Mouse (Mus musculus): ENCODE results near the gene Rps16. TPM values are rescaled to one million over a fixed set of nuclear protein-coding genes. Genes with fewer than 3 reads are reported as not detected.

Gene Rps16
- polyA plus RNA-seq, 1 experiment from 2014 or later: 988 TPM

DNA sequence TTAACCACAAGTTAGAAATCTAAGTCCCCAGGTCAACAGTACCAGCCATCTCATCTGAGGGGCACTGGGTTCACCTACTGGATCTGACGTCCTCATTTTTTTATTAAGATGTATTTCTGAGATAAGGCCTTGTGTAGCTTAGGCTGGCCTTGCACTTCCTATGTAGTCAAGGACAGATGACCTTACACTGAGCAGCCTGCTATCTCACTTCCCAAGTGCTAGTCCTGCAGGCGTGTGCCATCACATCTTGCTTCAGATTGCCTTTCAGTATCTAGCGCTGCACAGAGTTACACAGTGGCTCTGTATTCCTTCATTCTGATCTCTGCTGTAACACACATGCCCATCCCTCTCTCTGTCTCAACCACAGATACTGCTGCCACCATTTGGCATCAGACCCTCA lies 32.4 kb upstream of the Rps16 start:
- Histone ChIP-seq H3K36me3 (replicated peaks; ENCODE audit: control insufficient read depth, insufficient read depth, low read depth, low read length) (peaks cover 44% of the 10 kb centered on the region), H3K4me1 (ENCODE audit: control insufficient read depth, insufficient read depth, low read length) (no peaks in the 10 kb centered on the region), H3K4me3 (ENCODE audit: low read depth, low read length) (no peak overlapping the region), H3K4me2 (ENCODE audit: low read depth, low read length) (no peak overlapping the region), H3K9me3 (replicated peaks; ENCODE audit: control insufficient read depth, low read length) (no peaks in the 10 kb centered on the region), H3K9ac (replicated peaks; ENCODE audit: low read length) (no peak overlapping the region), H3K27ac (replicated peaks; ENCODE audit: low read depth, low read length) (no peak overlapping the region), H3K27me3 (ENCODE audit: control insufficient read depth, insufficient read depth, low read length) (no peaks in the 10 kb centered on the region)
- DNase-seq (ENCODE audit: low spot score): no peak
- 86% methylated on average over 3 of the region's 3 CpGs for WGBS
- ATAC-seq (replicated peaks; ENCODE audit: insufficient number of reproducible peaks, low FRiP score, low TSS enrichment, low read depth): no peak

- DNase-seq (ENCODE audit: low spot score) (no peak), ATAC-seq (replicated peaks; ENCODE audit: insufficient number of reproducible peaks, low FRiP score, low TSS enrichment, low read depth) (no peak)
- H3K4me3 ChIP-seq (ENCODE audit: low read depth, low read length): no peak overlapping the region
- no peak overlapping the region for H3K4me2 ChIP-seq (ENCODE audit: low read depth, low read length)
- no peak overlapping the region for H3K27ac ChIP-seq (replicated peaks; ENCODE audit: low read depth, low read length)
- 95% methylated on average over 17 of the region's 17 CpGs for WGBS
- no peaks in the 10 kb centered on the region for H3K9me3 ChIP-seq (replicated peaks; ENCODE audit: control insufficient read depth, low read length)
- H3K27me3 ChIP-seq (ENCODE audit: control insufficient read depth, insufficient read depth, low read length): no peaks in the 10 kb centered on the region
- H3K4me1 ChIP-seq (ENCODE audit: control insufficient read depth, insufficient read depth, low read length): no peaks in the 10 kb centered on the region
- H3K9ac ChIP-seq (replicated peaks; ENCODE audit: low read length): no peak overlapping the region
- peaks cover 51% of the 10 kb centered on the region for H3K36me3 ChIP-seq (replicated peaks; ENCODE audit: control insufficient read depth, insufficient read depth, low read depth, low read length)
Measured at GRCm38 (mm10) chr7:28318714-28319113, 31.7 kb upstream of the Rps16 start.

DNA sequence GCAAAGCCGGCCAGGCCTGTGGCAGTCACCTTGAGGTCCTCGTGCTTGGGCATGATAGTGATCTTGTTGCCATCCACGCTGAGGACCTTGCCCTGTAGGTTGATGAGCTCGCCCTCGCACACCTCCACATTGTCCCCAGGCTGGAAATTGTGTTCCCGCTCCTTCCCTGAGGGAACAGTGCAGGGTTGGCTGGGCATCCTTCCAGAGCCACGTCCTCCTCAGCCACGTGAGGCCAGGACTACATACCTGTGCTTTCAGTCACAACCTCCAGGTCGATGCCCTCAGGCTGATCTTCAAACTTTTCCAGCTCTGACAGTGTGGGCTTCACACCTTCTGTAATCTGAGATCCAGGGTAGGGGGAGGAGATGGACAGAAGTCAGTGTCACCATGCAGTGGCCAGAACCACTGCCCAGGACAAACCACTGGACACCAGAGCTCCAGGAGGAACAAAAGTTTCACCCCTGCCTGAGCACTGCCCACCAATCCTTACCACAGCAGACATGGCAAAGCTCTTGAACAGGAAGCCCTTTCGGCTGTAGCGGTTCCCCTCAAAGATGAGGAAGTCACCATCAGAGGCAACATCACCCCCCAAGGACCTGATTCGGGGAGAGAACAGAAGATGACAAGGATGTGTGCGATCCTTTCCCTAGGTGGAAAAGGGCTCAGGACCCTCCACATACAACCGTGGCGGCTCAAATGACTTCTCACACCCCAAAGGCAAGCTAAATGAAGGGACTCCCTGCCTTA lies 28.3 kb upstream of the Rps16 start:
- Histone ChIP-seq H3K4me3 (ENCODE audit: low read depth, low read length) (no peak overlapping the region), H3K27me3 (ENCODE audit: control insufficient read depth, insufficient read depth, low read length) (no peaks in the 10 kb centered on the region), H3K4me2 (ENCODE audit: low read depth, low read length) (no peak overlapping the region), H3K4me1 (ENCODE audit: control insufficient read depth, insufficient read depth, low read length) (no peaks in the 10 kb centered on the region), H3K9me3 (replicated peaks; ENCODE audit: control insufficient read depth, low read length) (no peaks in the 10 kb centered on the region), H3K36me3 (replicated peaks; ENCODE audit: control insufficient read depth, insufficient read depth, low read depth, low read length) (peaks cover 45% of the 10 kb centered on the region), H3K9ac (replicated peaks; ENCODE audit: low read length) (no peak overlapping the region), H3K27ac (replicated peaks; ENCODE audit: low read depth, low read length) (no peak overlapping the region)
- WGBS: 94% methylated on average over 15 of the region's 15 CpGs
- no peak for ATAC-seq (replicated peaks; ENCODE audit: insufficient number of reproducible peaks, low FRiP score, low TSS enrichment, low read depth)
- DNase-seq (ENCODE audit: low spot score): no peak

- H3K36me3 ChIP-seq (replicated peaks; ENCODE audit: control insufficient read depth, insufficient read depth, low read depth, low read length): peaks cover 38% of the 10 kb centered on the region
- ATAC-seq (replicated peaks; ENCODE audit: insufficient number of reproducible peaks, low FRiP score, low TSS enrichment, low read depth) (no peak), DNase-seq (ENCODE audit: low spot score) (no peak)
- no peak overlapping the region for H3K27ac ChIP-seq (replicated peaks; ENCODE audit: low read depth, low read length)
- no peak overlapping the region for H3K9ac ChIP-seq (replicated peaks; ENCODE audit: low read length)
- 94% methylated on average over 8 of the region's 8 CpGs for WGBS
- no peaks in the 10 kb centered on the region for H3K4me1 ChIP-seq (ENCODE audit: control insufficient read depth, insufficient read depth, low read length)
- H3K4me3 ChIP-seq (ENCODE audit: low read depth, low read length): no peak overlapping the region
- no peaks in the 10 kb centered on the region for H3K27me3 ChIP-seq (ENCODE audit: control insufficient read depth, insufficient read depth, low read length)
- no peaks in the 10 kb centered on the region for H3K9me3 ChIP-seq (replicated peaks; ENCODE audit: control insufficient read depth, low read length)
- H3K4me2 ChIP-seq (ENCODE audit: low read depth, low read length): no peak overlapping the region
Measured at GRCm38 (mm10) chr7:28325293-28325692, 25.2 kb upstream of the Rps16 start.

DNA sequence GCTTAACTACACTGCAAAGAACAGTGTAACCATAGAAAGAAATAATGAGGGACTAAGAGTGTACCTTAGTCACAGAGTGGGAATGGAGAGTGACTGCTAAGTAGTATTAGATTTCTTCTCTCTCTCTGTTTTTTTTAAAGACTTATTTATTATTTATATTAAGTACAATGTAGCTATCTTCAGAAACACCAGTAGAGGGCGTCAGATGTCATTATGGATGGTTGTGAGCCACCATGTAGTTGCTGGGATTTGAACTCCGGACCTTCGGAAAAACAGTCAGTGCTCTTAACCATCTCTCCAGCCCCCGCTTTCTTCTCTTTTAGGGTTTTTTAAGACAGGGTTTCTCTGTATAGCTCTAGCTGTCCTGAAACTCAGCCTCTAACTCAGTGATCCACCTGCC lies 24.0 kb upstream of the Rps16 start:
- ATAC-seq (replicated peaks; ENCODE audit: insufficient number of reproducible peaks, low FRiP score, low TSS enrichment, low read depth) (no peak), DNase-seq (ENCODE audit: low spot score) (peak; percentile 19)
- Histone ChIP-seq H3K4me1 (ENCODE audit: control insufficient read depth, insufficient read depth, low read length) (no peaks in the 10 kb centered on the region), H3K27me3 (ENCODE audit: control insufficient read depth, insufficient read depth, low read length) (no peaks in the 10 kb centered on the region), H3K9ac (replicated peaks; ENCODE audit: low read length) (no peak overlapping the region), H3K9me3 (replicated peaks; ENCODE audit: control insufficient read depth, low read length) (no peaks in the 10 kb centered on the region), H3K4me2 (ENCODE audit: low read depth, low read length) (no peak overlapping the region), H3K36me3 (replicated peaks; ENCODE audit: control insufficient read depth, insufficient read depth, low read depth, low read length) (peaks cover 39% of the 10 kb centered on the region), H3K27ac (replicated peaks; ENCODE audit: low read depth, low read length) (no peak overlapping the region), H3K4me3 (ENCODE audit: low read depth, low read length) (no peak overlapping the region)
- 79% methylated on average over 4 of the region's 4 CpGs for WGBS

DNA sequence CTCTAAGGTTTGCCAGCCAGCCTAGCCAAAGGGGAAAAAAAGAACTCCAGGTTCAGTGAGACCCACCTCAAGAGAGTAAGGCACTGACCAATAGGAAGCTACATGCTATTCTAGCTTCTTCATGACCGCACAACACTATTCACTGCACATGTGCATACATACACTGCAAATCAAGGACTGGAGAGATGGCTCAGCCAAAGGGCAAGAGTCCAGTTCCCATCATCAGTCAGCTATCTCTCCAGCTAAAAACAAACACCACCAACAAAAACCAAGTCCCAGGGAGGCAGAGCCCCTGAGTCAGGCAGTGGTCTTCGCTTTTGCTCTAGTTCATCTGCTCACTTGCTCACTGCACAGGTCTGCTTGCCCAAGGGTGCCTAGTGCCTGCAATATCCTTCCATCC lies 22.2 kb upstream of the Rps16 start:
- Histone ChIP-seq H3K27ac (replicated peaks; ENCODE audit: low read depth, low read length) (no peak overlapping the region), H3K9me3 (replicated peaks; ENCODE audit: control insufficient read depth, low read length) (no peaks in the 10 kb centered on the region), H3K9ac (replicated peaks; ENCODE audit: low read length) (no peak overlapping the region), H3K27me3 (ENCODE audit: control insufficient read depth, insufficient read depth, low read length) (no peaks in the 10 kb centered on the region), H3K4me3 (ENCODE audit: low read depth, low read length) (no peak overlapping the region), H3K36me3 (replicated peaks; ENCODE audit: control insufficient read depth, insufficient read depth, low read depth, low read length) (peaks cover 26% of the 10 kb centered on the region), H3K4me2 (ENCODE audit: low read depth, low read length) (no peak overlapping the region), H3K4me1 (ENCODE audit: control insufficient read depth, insufficient read depth, low read length) (no peaks in the 10 kb centered on the region)
- ATAC-seq (replicated peaks; ENCODE audit: insufficient number of reproducible peaks, low FRiP score, low TSS enrichment, low read depth) (no peak), DNase-seq (ENCODE audit: low spot score) (no peak)
- WGBS: 98% methylated on average over 2 of the region's 2 CpGs

GRCm38 (mm10) chr7:28334534-28334933 lies 15.9 kb upstream of the Rps16 start:
- no peak for DNase-seq (ENCODE audit: low spot score)
- H3K9me3 ChIP-seq (replicated peaks; ENCODE audit: control insufficient read depth, low read length): no peaks in the 10 kb centered on the region
- no peaks in the 10 kb centered on the region for H3K27me3 ChIP-seq (ENCODE audit: control insufficient read depth, insufficient read depth, low read length)
- peaks cover 3% of the 10 kb centered on the region for H3K36me3 ChIP-seq (replicated peaks; ENCODE audit: control insufficient read depth, insufficient read depth, low read depth, low read length)
- H3K4me1 ChIP-seq (ENCODE audit: control insufficient read depth, insufficient read depth, low read length): no peaks in the 10 kb centered on the region
- no peak for ATAC-seq (replicated peaks; ENCODE audit: insufficient number of reproducible peaks, low FRiP score, low TSS enrichment, low read depth)
- 91% methylated on average over 4 of the region's 4 CpGs for WGBS
- no peak overlapping the region for H3K4me3 ChIP-seq (ENCODE audit: low read depth, low read length)
- H3K9ac ChIP-seq (replicated peaks; ENCODE audit: low read length): no peak overlapping the region
- H3K27ac ChIP-seq (replicated peaks; ENCODE audit: low read depth, low read length): no peak overlapping the region
- no peak overlapping the region for H3K4me2 ChIP-seq (ENCODE audit: low read depth, low read length)

DNA sequence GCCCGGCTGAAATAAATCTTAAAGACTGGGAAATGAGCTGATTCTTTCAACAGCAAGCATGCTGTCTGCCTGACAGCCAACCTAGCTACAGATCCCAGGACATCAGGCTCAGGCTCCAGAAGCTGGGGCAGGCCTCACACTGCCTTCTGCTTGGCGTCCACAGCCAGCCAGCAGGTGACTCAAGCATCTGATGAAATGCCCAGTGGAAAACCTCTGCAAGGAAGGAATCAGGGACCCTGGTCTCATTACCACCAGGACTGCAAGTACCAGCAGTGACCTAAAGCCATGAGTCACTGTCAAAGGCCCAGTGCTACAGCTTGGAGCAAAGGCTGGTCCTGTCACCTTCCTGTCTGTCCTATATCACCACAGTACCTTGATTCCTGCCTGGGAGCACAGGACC lies 15.0 kb upstream of the Rps16 start:
- no peak for DNase-seq (ENCODE audit: low spot score)
- 86% methylated on average over 2 of the region's 2 CpGs for WGBS
- H3K27ac ChIP-seq (replicated peaks; ENCODE audit: low read depth, low read length): no peak overlapping the region
- no peak overlapping the region for H3K4me3 ChIP-seq (ENCODE audit: low read depth, low read length)
- no peaks in the 10 kb centered on the region; the same call in 1 of the 2 replicates for H3K36me3 ChIP-seq (replicated peaks; ENCODE audit: control insufficient read depth, insufficient read depth, low read depth, low read length)
- no peaks in the 10 kb centered on the region for H3K4me1 ChIP-seq (ENCODE audit: control insufficient read depth, insufficient read depth, low read length)
- no peaks in the 10 kb centered on the region for H3K27me3 ChIP-seq (ENCODE audit: control insufficient read depth, insufficient read depth, low read length)
- no peak for ATAC-seq (replicated peaks; ENCODE audit: insufficient number of reproducible peaks, low FRiP score, low TSS enrichment, low read depth)
- H3K4me2 ChIP-seq (ENCODE audit: low read depth, low read length): no peak overlapping the region
- H3K9ac ChIP-seq (replicated peaks; ENCODE audit: low read length): no peak overlapping the region
- H3K9me3 ChIP-seq (replicated peaks; ENCODE audit: control insufficient read depth, low read length): no peaks in the 10 kb centered on the region

Measured in embryonic facial prominence, embryonic 11.5 days (tissue).